Mouse (Mus musculus): ENCODE measurements around the gene 3110040N11Rik. TPM values are rescaled to one million over a fixed set of nuclear protein-coding genes. Genes with fewer than 3 reads are reported as not detected.

Gene 3110040N11Rik
- polyA plus RNA-seq, 1 experiment from 2014 or later = 49.9 TPM

DNA sequence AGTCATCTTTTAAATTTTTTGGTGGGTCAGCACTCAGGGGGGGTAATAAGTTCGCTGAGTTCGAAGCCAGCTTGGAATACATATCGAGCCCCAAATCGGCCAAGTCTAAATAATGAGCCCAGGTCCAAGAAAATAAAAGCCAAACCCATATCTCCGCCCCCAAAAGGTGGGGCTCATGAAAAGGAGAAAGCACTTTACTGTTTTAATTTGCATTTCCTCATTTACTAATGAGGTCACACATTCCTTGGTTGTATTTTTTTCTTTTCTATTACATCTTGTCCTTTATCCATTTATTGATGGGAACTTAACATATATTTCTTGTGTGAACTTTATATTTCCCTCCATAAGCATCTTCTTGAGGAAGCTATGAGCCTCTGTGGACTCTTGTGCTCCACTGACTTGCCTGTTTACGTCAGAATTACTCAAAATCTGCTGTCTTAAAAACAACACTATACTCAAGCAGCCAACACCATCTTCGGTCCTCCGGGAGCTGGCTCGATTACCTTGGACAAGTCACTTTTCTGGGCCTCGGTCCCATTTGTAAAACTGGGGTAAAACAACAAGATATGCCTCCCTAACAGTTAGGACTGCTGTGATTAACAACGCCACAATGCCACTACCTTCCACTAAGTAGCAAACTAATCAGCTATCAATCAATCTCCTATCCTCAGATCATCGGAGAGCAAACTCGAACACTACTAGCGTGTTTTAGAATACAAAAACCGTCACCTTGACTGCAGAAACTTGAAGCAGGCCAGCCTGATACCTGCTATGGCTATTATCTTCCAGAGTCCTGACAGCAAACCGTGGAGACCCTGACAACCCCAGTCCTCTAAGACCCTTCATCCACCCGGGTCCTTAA lies 38.8 kb upstream of the 3110040N11Rik start:
- Histone ChIP-seq H3K36me3 (ENCODE audit: insufficient read depth) (no peaks in the 10 kb centered on the region), H3K4me1 (ENCODE audit: insufficient read depth) (peaks cover 11% of the 10 kb centered on the region), H3K9ac (peak overlapping the region; percentile 79), H3K27me3 (ENCODE audit: insufficient read depth, low read length) (no peaks in the 10 kb centered on the region), H3K9me3 (ENCODE audit: low read depth, low read length) (no peaks in the 10 kb centered on the region), H3K27ac (ENCODE audit: low read depth) (peak overlapping the region; percentile 94), H3K4me3 (ENCODE audit: low read depth, low read length) (peak overlapping the region; percentile 69), H3K4me2 (peak overlapping the region; percentile 77)
- TF ChIP-seq CTCF (IDR thresholded peaks at IDR 0.05; ENCODE audit: low read depth) = no peak
- 22% methylated on average over 17 of the region's 17 CpGs for WGBS
- no peak for ATAC-seq (ENCODE audit: insufficient read depth)
- peak; percentile 12 for DNase-seq

DNA sequence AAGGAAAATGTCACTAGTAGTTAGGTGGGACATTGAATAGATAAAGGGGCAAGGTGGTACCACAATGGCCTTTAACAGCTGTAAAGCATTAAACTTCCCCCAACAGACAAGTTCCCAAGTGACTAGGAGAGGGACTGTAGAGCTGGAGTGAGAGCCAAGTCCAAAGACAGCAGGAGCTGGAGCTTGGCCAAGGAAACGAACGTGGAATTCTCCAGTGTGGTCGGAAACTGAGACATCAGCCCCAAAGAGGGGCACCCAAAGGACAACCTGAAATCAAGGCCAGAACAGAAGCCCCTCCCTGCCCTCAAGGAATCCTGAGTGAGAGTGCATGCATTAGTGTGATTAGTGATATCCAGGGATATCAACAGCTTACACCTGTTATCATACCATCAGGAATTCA lies 36.1 kb upstream of the 3110040N11Rik start:
- no peaks in the 10 kb centered on the region for H3K36me3 ChIP-seq (ENCODE audit: insufficient read depth)
- H3K27ac ChIP-seq (ENCODE audit: low read depth) = no peak overlapping the region
- H3K4me3 ChIP-seq (ENCODE audit: low read depth, low read length) = no peak overlapping the region
- no peaks in the 10 kb centered on the region for H3K9me3 ChIP-seq (ENCODE audit: low read depth, low read length)
- H3K27me3 ChIP-seq (ENCODE audit: insufficient read depth, low read length) = no peaks in the 10 kb centered on the region
- H3K4me2 ChIP-seq = 0 out of 2 replicates have a peak overlapping the region, but pooled peaks have one; percentile 31
- no peak for TF ChIP-seq CTCF (IDR thresholded peaks at IDR 0.05; ENCODE audit: low read depth)
- ATAC-seq (ENCODE audit: insufficient read depth) (no peak), DNase-seq (peak; percentile 62)
- peaks cover 11% of the 10 kb centered on the region for H3K4me1 ChIP-seq (ENCODE audit: insufficient read depth)
- H3K9ac ChIP-seq = no peak overlapping the region
- 27% methylated on average over 3 of the region's 3 CpGs for WGBS

DNA sequence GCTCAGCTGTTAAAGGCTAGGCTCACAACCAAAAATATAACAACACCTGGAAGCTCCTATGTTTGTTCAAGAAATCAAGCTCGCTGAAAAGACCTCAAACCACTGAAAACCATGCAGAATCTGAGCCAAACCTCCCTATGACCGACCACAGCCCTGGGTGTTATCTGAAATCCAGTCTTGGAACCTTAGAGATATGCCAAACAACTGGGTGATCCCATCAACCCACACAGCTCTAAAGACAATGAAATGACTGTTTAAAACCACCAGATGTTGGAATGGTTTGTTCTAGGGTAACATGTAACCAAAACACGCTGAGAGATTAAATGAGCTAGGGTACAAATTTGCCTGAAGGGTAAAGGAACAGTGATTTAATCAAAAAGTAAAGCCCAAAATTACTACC lies 35.6 kb upstream of the 3110040N11Rik start:
- Histone ChIP-seq H3K9ac (no peak overlapping the region), H3K4me2 (0 out of 2 replicates have a peak overlapping the region, but pooled peaks have one; percentile 31), H3K4me3 (ENCODE audit: low read depth, low read length) (no peak overlapping the region), H3K27me3 (ENCODE audit: insufficient read depth, low read length) (no peaks in the 10 kb centered on the region), H3K27ac (ENCODE audit: low read depth) (no peak overlapping the region), H3K9me3 (ENCODE audit: low read depth, low read length) (no peaks in the 10 kb centered on the region), H3K4me1 (ENCODE audit: insufficient read depth) (peaks cover 11% of the 10 kb centered on the region), H3K36me3 (ENCODE audit: insufficient read depth) (no peaks in the 10 kb centered on the region)
- DNase-seq (no peak), ATAC-seq (ENCODE audit: insufficient read depth) (no peak)
- TF ChIP-seq CTCF (IDR thresholded peaks at IDR 0.05; ENCODE audit: low read depth) = no peak
- WGBS = 50% methylated on average over 3 of the region's 3 CpGs

DNA sequence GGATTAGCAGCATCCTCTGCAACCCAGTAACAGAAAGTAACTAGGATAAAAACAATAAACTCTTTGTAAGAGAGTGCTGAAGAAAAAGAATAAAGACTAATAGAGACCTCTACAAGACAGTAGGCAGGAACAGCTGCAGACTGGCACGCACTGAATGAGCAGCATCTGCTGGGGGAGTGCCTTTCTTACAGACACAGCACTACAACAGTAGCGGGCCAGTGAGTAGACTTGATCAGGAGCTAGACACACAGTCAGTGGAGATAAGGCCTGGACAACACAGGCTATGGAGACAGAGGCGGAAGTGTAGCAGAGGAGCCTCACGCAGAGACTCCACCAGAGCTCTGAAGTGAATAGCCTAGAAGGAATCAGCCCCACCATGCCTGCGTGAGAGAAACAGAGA lies 16.8 kb upstream of the 3110040N11Rik start:
- Histone ChIP-seq H3K4me1 (ENCODE audit: insufficient read depth) (no peaks in the 10 kb centered on the region), H3K27ac (ENCODE audit: low read depth) (no peak overlapping the region), H3K27me3 (ENCODE audit: insufficient read depth, low read length) (no peaks in the 10 kb centered on the region), H3K9ac (no peak overlapping the region), H3K4me3 (ENCODE audit: low read depth, low read length) (no peak overlapping the region), H3K9me3 (ENCODE audit: low read depth, low read length) (no peaks in the 10 kb centered on the region), H3K36me3 (ENCODE audit: insufficient read depth) (peaks cover 29% of the 10 kb centered on the region; the same call in 1 of the 2 replicates), H3K4me2 (no peak overlapping the region)
- WGBS = 81% methylated on average over 5 of the region's 5 CpGs
- ATAC-seq (ENCODE audit: insufficient read depth) (no peak), DNase-seq (no peak)
- TF ChIP-seq CTCF (IDR thresholded peaks at IDR 0.05; ENCODE audit: low read depth) = no peak

DNA sequence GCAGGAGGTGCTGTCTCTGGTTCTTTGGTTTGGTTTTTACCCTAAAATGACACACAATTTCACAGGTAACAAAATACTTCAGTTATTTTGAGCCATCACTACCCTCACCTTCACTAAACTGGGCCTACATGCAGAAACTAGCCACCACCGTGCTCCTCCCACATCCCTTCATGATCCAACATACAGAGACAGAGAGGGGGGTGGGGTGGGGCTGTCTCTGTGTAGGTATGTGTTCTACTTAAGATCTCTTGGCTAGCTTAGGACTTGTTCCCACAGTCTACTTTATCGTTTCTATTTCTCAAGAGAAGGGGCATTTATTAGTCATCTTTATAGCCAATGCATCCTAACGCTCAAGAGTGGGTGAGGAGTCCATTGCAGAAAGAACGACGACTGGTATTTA lies 742 bp downstream of the 3110040N11Rik start:
- Histone ChIP-seq H3K9me3 (ENCODE audit: low read depth, low read length) (no peaks in the 10 kb centered on the region), H3K27ac (ENCODE audit: low read depth) (peak overlapping the region; percentile 96), H3K9ac (peak overlapping the region; percentile 61), H3K4me3 (ENCODE audit: low read depth, low read length) (peak overlapping the region; percentile 56), H3K36me3 (ENCODE audit: insufficient read depth) (peaks cover 23% of the 10 kb centered on the region), H3K4me2 (peak overlapping the region; percentile 82), H3K4me1 (ENCODE audit: insufficient read depth) (0 out of 2 replicates have a peak, but pooled peaks cover 7% of the 10 kb centered on the region), H3K27me3 (ENCODE audit: insufficient read depth, low read length) (no peaks in the 10 kb centered on the region)
- 7% methylated on average over 5 of the region's 5 CpGs for WGBS
- ATAC-seq (ENCODE audit: insufficient read depth) (0 out of 2 replicates have a peak, but pooled peaks have one; percentile 39), DNase-seq (no peak)
- TF ChIP-seq CTCF (IDR thresholded peaks at IDR 0.05; ENCODE audit: low read depth) = no peak

DNA sequence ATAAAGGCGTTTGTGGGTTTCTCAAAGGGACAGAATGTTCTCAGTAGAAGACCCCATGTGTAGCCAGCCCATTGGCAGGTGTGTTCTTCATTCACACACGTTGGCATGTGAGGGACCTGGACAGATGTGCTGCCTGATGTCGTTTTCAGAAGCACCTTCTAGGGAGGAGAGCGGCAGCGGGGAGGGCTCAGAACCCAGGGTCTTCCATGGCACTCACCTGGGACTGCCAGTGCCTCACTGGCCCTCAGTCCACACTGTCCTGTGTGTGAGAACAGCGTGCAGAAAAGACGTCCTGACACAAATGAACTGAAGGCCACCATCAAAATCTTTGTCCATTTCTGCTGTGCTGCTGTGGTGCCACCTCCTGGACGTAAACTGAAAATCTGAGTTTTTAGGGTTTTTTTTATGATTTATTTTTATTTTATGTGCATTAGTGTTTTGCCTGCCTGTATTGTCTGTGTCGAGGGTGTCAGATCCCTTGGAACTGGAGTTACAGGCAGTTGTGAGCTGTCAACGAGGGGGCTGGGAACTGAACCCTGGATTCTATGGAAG lies 11.5 kb downstream of the 3110040N11Rik start:
- Histone ChIP-seq H3K4me1 (ENCODE audit: insufficient read depth) (no peaks in the 10 kb centered on the region), H3K9me3 (ENCODE audit: low read depth, low read length) (peaks cover 4% of the 10 kb centered on the region; the same call in 1 of the 2 replicates), H3K4me2 (no peak overlapping the region), H3K27me3 (ENCODE audit: insufficient read depth, low read length) (no peaks in the 10 kb centered on the region), H3K9ac (no peak overlapping the region), H3K36me3 (ENCODE audit: insufficient read depth) (peaks cover 18% of the 10 kb centered on the region), H3K27ac (ENCODE audit: low read depth) (no peak overlapping the region), H3K4me3 (ENCODE audit: low read depth, low read length) (no peak overlapping the region)
- WGBS = 67% methylated on average over 10 of the region's 10 CpGs
- DNase-seq = peak; percentile 54
- TF ChIP-seq CTCF (IDR thresholded peaks at IDR 0.05; ENCODE audit: low read depth) = peak; percentile 57
- ATAC-seq (ENCODE audit: insufficient read depth) = no peak

DNA sequence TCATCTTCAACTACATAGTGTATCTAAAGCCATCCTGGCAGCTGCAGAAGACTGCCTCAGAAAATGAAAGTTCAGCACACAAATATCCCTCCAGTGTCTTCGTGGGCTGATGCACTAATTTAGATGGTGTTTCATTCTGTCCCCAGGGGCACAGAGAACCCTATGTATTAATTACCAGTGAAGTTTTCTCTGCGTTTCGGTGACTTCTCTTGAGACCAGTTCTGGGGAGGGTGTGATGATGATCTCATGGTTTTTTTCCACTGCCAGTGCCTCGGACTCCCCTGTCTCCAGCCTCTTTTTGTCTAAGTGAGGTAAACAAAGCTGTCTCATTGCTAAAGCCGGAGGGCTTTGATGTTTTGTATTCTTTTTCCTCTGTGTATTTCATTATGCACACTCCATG lies 14.0 kb downstream of the 3110040N11Rik start:
- H3K9me3 ChIP-seq (ENCODE audit: low read depth, low read length) = peaks cover under 1% of the 10 kb centered on the region; the same call in 1 of the 2 replicates
- 74% methylated on average over 5 of the region's 5 CpGs for WGBS
- H3K9ac ChIP-seq = no peak overlapping the region
- no peaks in the 10 kb centered on the region for H3K27me3 ChIP-seq (ENCODE audit: insufficient read depth, low read length)
- H3K36me3 ChIP-seq (ENCODE audit: insufficient read depth) = peaks cover 6% of the 10 kb centered on the region
- no peak for DNase-seq
- TF ChIP-seq CTCF (IDR thresholded peaks at IDR 0.05; ENCODE audit: low read depth) = no peak
- H3K4me1 ChIP-seq (ENCODE audit: insufficient read depth) = no peaks in the 10 kb centered on the region
- H3K27ac ChIP-seq (ENCODE audit: low read depth) = no peak overlapping the region
- no peak overlapping the region for H3K4me3 ChIP-seq (ENCODE audit: low read depth, low read length)
- no peak for ATAC-seq (ENCODE audit: insufficient read depth)
- no peak overlapping the region for H3K4me2 ChIP-seq
